Mouse (Mus musculus) layer of hippocampus, postnatal 14 days (tissue): Measurements from ENCODE around the gene Rbbp4. TPM values are rescaled to one million over a fixed set of nuclear protein-coding genes. Genes with fewer than 3 reads are reported as not detected.
"Not testable (repeated sequence)": the region's sequence is repeated elsewhere in the genome, so short reads cannot be mapped to it uniquely, and the experiment has no call there.

Experiments used
- DNase-seq, 2 experiments: peaks; one replicate each; pipeline ENCODE4 v3.0.0; 2021 to 2022; ENCODE audit warnings: low spot score in 2 of 2, mixed read lengths in 1 of 2
- long read RNA-seq, 2 experiments: library from polyadenylated mRNA; stranded (forward); transcript quantifications; one replicate each; pipeline ENCODE4 v2.0.0; 2021
- total RNA-seq, 2 experiments: library from RNA; stranded (reverse); gene quantifications; 2 replicates each; pipeline ENCODE4 v1.2.3; 2021

The Rbbp4 gene
- 100 to 1,000 TPM; 130 to 131 TPM for total RNA-seq
- long read RNA-seq, experiment 1, full-length matches to known transcripts, result 3 of 16 reads
- long read RNA-seq, experiment 1, partial matches to known transcripts, result 1 of 16 reads
- long read RNA-seq, experiment 1, other reads (novel, unspliced or antisense), result 12 of 16 reads
- long read RNA-seq, experiment 2, full-length matches to known transcripts, result 9 of 48 reads
- long read RNA-seq, experiment 2, partial matches to known transcripts, result 4 of 48 reads
- long read RNA-seq, experiment 2, other reads (novel, unspliced or antisense), result 35 of 48 reads

DNA sequence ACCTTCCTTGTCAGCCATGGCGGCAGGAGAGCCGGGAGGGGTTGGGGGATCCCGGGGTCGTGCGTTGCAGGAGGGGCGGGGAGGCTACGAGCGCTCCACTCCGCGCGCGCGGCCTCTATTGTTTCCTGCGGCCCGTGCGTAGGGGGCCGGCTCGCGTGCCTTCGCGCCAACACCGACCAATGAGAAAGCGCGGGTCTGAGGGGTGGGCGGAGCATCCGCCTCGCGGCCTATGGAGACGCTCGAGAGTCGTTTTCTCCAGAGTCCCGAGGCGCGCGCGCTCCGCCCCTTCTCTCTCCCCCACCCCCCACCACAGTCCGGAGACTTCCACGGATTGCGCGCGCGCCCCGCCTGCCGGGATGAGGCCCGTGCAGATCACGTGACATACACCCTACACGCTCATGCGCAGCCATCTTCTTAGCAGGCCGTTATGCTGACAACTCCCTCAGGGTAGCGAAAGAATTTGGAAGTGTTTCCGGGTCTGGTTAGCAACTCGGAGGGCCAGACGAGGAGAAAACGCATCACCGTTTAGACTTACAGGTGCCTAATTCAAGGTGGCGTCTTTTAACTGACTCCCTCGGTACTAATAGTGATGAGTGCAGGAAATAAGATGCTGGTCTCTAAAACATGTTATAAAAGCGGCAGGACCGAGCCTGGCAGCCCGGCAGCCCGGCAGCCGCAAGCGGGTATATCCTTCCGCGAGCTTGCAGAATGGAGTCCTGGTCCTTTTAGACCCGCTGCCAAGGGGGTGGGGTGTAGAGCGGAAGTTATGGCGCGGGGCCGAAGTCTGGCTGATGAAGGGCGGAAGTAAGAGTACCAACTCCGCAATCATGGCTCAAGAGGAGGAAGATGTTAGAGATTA is at the start of gene Rbbp4, which contains the start of gene Zbtb8os:
Gene Rbbp4 (minus strand): TSS at position 155 of the 859 bp plus-strand sequence.
Gene Zbtb8os (plus strand): TSS at position 480 of the 859 bp plus-strand sequence.
- peak; percentile 94 to 98 for DNase-seq

- no peak for DNase-seq
Observed at GRCm38 (mm10) chr4:129384440-129384839, 49.3 kb upstream of the Rbbp4 start.

DNA sequence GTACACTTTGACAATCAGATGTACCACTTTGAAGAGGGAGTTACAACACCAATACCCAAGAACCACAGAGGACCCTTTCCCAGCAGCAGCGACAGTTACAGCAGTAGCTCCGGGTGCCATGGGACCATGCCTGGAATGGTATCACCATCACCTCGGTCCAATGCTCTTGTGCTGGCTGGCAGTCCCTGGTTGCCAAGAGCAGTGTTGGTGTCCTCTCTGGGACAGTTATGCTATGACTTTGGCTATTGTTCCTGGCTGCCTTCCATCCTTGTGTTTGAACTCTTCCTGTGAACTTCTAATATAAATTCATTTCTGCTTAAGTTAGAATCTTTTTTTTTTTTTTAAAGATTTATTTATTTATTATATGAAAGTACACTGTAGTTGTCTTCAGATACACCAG is 48.4 kb upstream of the Rbbp4 start:
- no peak for DNase-seq

- no peak for DNase-seq
Observed at GRCm38 (mm10) chr4:129382488-129382887, 47.3 kb upstream of the Rbbp4 start.

GRCm38 (mm10) chr4:129382029-129382428 is 46.9 kb upstream of the Rbbp4 start:
- no peak for DNase-seq

- DNase-seq, result no peak
Observed at GRCm38 (mm10) chr4:129381148-129381547, 46.0 kb upstream of the Rbbp4 start.

DNA sequence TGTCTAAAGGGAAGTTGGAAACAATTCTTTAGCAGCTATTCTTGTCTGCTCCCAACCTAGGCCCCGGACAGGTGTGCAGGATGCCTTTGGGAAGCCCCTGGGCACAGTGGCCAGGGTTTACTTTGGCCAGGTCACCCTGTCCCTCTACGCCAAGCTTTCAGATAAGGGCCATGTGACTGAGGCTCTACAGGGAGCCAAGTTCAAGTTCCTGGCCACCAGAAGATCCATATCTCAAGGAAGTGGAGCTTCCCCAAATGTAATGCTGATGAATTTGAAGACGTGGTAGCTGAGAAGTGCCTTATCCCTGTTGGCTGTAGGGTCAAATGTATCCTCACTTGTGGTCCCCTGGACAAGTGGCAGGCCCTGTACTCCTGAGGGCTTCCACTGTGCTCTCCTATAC is 44.6 kb upstream of the Rbbp4 start:
- no peak for DNase-seq

DNA sequence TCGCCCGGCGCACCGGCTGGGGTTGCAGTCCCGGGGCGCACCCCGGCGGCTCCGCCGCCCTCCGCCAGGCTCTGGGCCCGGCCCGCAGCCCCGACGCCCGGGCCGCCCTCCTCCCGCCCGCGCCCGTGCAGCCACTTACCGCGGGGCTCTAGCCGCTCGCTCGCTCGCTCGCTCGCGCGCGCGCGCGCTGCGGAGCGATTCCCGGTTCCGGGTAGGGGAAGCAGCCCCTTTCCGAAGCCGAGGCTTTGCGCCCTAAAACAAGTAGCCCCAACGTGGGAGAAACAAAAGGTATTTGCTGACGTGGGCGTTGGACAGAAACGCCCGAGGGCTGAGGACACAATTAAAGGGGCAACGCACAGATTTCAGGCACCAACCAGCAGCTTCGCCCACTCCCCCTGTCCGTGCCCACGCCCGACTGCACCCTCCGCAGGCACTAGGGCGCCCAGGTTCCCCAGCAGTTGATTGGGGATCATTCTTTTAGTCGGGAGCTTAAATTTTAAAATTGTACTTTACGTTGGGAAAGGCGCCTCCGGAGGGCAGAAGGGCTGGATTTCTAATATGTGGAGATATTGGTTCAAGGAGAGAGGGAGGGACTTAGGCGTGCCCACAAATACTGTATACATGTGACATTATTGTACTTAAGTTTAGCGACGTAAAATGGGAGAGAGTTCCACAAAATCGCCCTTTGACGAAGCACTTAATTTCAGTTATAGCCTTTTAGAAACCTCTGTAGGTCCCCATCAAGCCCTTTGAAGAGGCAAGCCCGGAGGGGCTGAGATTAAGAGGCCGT is 42.6 kb upstream of the Rbbp4 start, which contains the start of gene Zbtb8a:
Gene Zbtb8a (minus strand): TSS at position 516 of the 790 bp plus-strand sequence.
- peak; percentile 19 to 45 for DNase-seq

DNA sequence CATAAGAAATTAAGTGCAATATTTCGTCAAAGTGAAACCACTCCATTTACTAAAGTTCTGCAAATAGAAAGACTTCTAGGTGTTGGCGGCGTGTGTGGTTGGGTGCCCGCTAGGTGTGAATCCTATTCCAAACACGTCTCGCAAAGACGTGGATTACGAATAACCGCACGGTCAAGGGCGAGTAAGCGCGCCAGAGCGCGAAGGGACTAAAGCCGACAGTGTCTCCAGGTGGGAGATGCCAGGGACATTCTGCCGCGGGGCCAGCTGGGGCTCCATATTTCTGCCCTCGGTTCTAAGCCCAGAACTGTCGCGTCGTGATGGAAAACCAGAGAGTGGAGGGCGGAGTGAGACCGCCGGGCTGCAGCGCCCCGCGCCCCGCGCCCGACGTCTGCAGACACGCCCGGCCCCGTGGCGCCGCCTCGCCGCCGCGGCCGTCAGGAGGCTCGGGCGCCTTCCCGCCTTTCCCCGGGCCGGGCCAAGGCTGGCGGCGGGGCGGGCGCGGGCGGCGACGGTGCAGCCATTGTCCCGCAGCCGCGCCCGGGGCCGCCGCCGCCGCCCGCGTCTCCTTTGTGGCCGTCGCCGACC is 41.9 kb upstream of the Rbbp4 start:
- peak; percentile 30 to 43 for DNase-seq

- DNase-seq, result no peak
Observed at GRCm38 (mm10) chr4:129375821-129376220, 40.7 kb upstream of the Rbbp4 start.

DNA sequence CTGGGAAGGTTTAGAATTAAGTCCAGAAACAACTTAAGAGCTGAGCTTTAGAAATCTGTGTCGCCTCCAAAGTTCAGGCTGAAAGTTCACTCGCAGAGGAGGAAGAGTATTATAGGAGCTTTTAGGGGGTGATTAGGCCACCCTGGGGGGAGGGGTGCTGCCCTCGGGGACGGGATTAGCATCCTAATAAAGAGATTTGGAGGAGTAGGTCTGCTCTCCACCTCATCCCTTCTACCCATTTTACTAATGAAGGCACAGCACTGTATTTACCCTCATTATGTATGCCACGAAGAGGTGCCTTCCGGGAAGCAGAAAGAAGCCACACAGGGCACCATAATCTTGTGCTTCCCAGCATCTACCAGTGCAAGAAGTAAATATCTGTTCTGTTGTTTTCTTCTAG is 39.8 kb upstream of the Rbbp4 start:
- DNase-seq, result no peak

DNA sequence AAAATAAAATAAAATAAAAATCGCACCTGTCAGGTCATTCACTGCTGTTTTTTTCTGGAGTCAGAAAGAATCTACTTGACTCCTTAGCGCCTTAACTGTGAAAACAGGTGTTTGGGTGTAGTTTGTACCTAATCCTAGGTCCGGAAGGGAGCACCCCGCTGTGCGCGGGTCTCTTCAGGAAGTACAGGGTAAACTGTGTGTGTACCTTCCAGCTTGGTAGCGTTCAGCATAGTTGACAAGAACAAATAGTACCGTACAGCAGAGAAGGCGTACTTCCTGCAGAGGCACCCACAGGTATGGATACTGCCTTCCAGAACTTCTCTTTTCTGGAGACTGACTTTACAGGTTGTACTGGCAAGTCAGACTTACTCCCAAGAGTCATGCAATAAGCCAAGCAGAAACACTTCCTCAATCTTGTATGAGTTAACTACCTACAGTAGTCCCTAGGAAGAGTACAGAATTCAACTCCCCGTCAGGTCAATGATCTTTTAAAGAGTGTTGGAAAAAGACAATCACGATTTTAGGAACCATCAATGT is 39.1 kb upstream of the Rbbp4 start:
- DNase-seq, result no peak

DNA sequence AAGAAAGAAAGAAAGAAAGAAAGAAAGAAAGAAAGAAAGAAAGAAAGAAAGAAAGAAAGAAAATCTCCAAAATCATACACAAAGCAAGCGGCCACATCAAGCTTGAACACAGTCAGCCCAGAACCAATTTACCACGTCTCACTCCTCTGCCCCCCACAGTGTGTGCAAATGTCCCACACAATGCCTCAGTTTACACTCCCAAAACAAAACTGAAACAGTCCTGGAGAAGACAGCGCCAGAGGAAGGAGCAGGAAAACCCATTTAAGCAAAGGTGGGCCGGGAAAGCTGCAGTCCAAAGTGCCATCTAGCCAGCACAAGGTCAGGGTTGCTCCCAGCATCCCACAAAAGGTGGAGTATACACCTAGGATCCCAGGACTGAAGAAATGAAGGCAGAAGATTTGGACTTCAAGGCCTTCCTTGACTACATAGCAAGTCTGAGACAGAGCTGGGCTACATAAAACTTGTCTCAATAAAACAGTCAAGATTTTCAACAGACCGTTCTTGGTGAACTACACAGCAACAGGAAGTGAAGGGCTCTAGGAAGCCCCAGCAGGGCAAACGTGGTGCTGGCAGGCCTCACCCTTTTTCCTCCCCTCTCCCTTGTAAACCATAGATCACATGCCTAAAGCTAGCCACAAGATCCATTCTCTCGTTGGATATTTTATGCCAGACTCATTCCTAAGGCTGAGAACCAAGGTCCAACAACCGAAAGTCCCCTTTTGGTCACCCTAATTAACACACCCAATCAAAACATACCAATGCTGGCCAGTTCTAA is 38.2 kb upstream of the Rbbp4 start:
- no peak for DNase-seq

- no peak for DNase-seq
Observed at GRCm38 (mm10) chr4:129371391-129371790, 36.2 kb upstream of the Rbbp4 start.

DNA sequence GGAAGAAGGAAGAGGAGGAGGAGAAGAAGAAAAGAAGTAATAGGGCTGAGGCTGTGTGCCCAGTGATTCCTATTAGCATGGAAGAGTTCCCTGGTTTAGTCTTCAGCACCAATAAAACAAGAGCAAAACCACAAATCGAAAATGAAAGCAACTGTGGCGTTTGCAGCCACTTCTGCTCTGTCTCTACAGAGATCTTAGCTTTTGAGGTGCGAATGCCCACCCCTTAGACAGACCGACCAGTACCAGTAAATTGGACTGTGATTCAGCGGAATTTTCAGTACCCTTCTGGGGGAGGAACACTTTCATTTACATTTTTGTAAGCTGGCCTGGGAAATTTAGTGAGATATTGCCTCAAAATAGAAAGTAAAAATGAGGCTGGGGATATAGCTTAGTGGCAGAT is 30.1 kb upstream of the Rbbp4 start:
- no peak for DNase-seq

GRCm38 (mm10) chr4:129364379-129364778 is 29.2 kb upstream of the Rbbp4 start:
- DNase-seq, result no peak

DNA sequence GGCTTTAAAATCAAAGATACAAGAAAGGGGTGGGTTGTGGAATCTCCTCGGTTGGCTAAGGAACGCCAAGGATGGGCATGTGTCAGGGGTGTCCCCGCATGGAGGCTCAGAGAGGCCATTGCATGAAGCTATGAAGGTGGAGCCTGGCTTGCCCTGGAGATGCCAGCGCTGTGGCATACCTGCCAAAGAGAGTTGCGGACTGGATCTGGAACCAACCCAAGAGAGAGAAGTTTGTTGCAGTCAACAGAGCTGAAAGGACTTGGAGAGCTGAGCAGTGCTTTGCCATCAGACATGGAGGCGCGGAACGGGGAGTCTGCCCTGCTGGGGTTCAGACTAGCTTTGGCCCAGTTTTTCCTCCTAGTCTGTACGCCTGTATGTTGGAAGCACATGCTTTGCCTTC is 28.3 kb upstream of the Rbbp4 start:
- DNase-seq, result no peak

DNA sequence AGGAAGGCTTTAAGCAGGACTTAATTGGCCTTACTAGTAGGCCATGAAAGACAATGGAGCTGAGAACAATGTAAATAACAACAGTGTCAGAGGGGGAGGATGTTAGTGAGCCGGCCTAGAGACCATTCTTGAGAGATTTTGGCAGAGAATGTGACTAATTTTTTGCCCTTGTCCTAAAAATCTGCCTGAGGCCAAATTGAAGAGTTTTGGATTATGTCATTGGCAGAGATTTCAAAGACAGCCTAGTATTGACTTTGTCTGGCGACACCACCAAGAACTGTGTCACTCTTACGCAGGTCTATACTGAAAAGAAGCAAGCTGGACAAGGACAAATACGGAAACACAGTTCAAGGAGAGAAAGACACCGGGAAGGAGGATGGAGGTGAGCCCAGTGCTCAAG is 27.6 kb upstream of the Rbbp4 start:
- no peak for DNase-seq

- DNase-seq, result not testable (repeated sequence)
Observed at GRCm38 (mm10) chr4:129362238-129362637, 27.1 kb upstream of the Rbbp4 start.

DNA sequence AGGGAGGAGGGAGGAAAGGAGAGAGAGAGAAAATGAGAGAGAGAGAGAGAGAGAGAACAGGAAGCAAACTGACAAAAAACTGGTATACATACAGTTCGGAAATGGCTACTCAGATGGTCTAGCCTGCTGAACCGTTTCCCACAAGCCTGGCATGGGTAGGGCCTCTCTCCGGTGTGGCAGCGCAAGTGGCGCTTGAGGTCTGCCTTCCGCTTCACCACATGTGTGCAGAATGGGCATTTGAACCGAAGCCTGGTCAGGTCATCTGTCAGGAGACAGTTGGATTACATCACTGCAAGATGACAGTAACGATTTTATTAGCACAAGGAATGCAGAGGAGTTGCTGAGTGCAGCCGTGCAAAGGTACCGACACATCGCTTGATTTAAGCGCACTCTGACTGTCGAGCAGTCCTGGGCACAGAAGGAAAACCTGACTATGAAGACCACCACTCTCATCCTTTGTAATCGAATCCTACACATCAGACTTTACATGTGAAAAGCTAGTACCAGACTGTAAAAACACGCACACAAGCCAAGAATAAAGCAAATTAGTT is 22.5 kb upstream of the Rbbp4 start:
- no peak for DNase-seq
